Mouse (Mus musculus) heart, postnatal 0 days (tissue): Measurements from ENCODE around the gene Tfip11. TPM values are rescaled to one million over a fixed set of nuclear protein-coding genes. Genes with fewer than 3 reads are reported as not detected.

Experiments used
- ATAC-seq: fragments of 200-750 bp; cut with Nextera tagmentation; 2 replicates; pipeline ENCODE4 v1.8.0; 2017; ENCODE audit warnings: low read depth, moderate number of reproducible peaks, moderate library complexity; ENCODE audit not compliant: insufficient read depth
- DNase-seq: peaks from one replicate; pipeline ENCODE4 v3.0.0-alpha.2; 2016; ENCODE audit warnings: low spot score
- H3K27ac ChIP-seq: fragments of 300-500 bp; sonication (generic); 2 replicates; pipeline ENCODE4 v1.5.1; 2014; ENCODE audit warnings: low read depth, mild to moderate bottlenecking
- H3K27me3 ChIP-seq: fragments of 300-500 bp; sonication (generic); 2 replicates; pipeline ENCODE4 v1.6.1; 2014; ENCODE audit warnings: low read length, mixed read lengths; ENCODE audit not compliant: control insufficient read depth, insufficient read depth
- H3K36me3 ChIP-seq: fragments of 300-500 bp; sonication (generic); replicated peaks from 2 replicates; pipeline ENCODE4 v1.6.1; 2014; ENCODE audit warnings: low read length, mixed read lengths; ENCODE audit not compliant: control insufficient read depth, insufficient read depth
- H3K4me1 ChIP-seq: fragments of 300-500 bp; sonication (generic); 2 replicates; pipeline ENCODE4 v1.6.1; 2014; ENCODE audit warnings: antibody characterized with exemption; ENCODE audit not compliant: control insufficient read depth, insufficient read depth
- H3K4me2 ChIP-seq: fragments of 300-500 bp; sonication (generic); 2 replicates; pipeline ENCODE4 v1.6.1; 2014; ENCODE audit warnings: low read depth, mild to moderate bottlenecking, low read length, moderate library complexity
- H3K4me3 ChIP-seq: fragments of 300-500 bp; sonication (generic); 2 replicates; pipeline ENCODE4 v1.5.1; 2014; ENCODE audit warnings: low read depth, low read length
- H3K9ac ChIP-seq: fragments of 300-500 bp; sonication (generic); replicated peaks from 2 replicates; pipeline ENCODE4 v1.6.1; 2014; ENCODE audit warnings: low read depth, low read length, mixed read lengths
- H3K9me3 ChIP-seq: fragments of 300-500 bp; sonication (generic); replicated peaks from 2 replicates; pipeline ENCODE4 v1.6.1; 2016; ENCODE audit warnings: low read length; ENCODE audit not compliant: control insufficient read depth
- CTCF ChIP-seq: IDR thresholded peaks from 2 replicates; pipeline ENCODE4 v1.5.1; 2016; ENCODE audit warnings: antibody characterized with exemption, control low read depth, low read depth
- EP300 ChIP-seq: IDR thresholded peaks from 2 replicates; pipeline ENCODE4 v1.6.1; 2016; ENCODE audit warnings: antibody characterized with exemption, low read depth
- WGBS: fragments of 180-500 bp; shearing (Covaris S2); extraction: QIAGEN DNeasy Blood & Tissue Kit; methylation state at CpG from one replicate; pipeline ENCODE4 v1.1.7; 2014; 5-methylcytosine and 5-hydroxymethylcytosine counted together
- polyA plus RNA-seq: library from polyadenylated mRNA; unstranded; fragments of >200 nt; fragmentation: Nextera tagmentation; extraction: Ambion mirVana; gene quantifications from 2 replicates; pipeline ENCODE4 v1.2.1, GENCODE M21; 2015
- total RNA-seq: library from RNA; depleted of rRNA; stranded (reverse); fragments of >200 nt; gene quantifications from 2 replicates; pipeline ENCODE4 v1.2.3, GENCODE M21; 2014; ENCODE audit warnings: low replicate concordance

Tfip11 gene
- total and polyA plus RNA-seq, 2 experiments from 2014 or later, result 6.5 to 11.7 TPM

DNA sequence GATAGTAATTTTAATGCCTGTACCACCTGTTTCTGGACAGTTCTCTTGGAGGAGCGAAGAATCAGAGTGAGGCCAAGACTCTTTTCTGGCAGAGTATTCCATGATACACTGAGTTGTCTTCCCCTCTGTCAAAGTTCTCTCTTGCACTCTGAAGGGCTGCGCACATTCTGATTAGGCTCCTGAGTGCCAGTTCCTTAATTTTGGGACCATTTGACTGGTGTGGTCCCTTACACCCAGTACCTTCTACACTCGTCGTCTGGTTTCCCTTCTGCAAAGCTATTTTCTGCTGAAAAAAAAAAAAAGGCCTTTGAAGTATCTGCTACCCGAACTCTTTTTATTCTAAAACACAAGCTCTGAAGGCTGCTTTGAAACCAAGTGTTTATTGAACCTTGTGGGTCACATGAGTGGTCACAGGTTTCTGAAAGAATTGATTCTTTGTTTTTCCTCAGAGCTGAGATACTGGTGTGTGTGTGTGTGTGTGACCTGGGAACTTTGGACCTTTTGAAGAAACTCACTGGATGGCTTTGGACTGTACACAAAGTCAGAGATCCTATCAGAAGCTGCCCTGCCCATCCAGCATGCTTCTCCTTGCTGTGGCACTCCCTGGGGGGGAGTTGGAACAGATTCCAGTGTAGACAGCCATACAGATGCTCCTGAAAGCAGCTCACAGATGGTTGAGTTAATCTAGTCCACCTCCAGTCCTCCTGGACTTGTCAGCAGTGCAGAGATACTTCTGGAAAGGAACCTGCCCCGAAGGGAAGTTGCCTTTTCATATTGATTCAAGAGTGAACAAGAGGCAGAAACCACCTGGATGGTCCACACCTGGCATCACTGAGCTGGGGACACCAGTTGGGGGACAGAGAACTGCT, 18.2 kb downstream of the Tfip11 start:
- Histone ChIP-seq H3K27me3 (no peaks in the 10 kb centered on the region), H3K4me2 (no peak overlapping the region), H3K27ac (no peak overlapping the region), H3K9ac (no peak overlapping the region), H3K4me1 (no peaks in the 10 kb centered on the region), H3K9me3 (no peaks in the 10 kb centered on the region), H3K36me3 (peaks cover 22% of the 10 kb centered on the region), H3K4me3 (no peak overlapping the region)
- WGBS, result 82% methylated on average over 6 of the region's 6 CpGs
- DNase-seq, result no peak
- TF ChIP-seq EP300, result no peak
- TF ChIP-seq CTCF, result no peak
- ATAC-seq, result no peak

- TF ChIP-seq EP300 (no peak), CTCF (no peak)
- 79% methylated on average over 16 of the region's 16 CpGs for WGBS
- H3K4me1 ChIP-seq, result no peaks in the 10 kb centered on the region
- H3K9ac ChIP-seq, result no peak overlapping the region
- no peak overlapping the region for H3K27ac ChIP-seq
- H3K27me3 ChIP-seq, result no peaks in the 10 kb centered on the region
- H3K9me3 ChIP-seq, result no peaks in the 10 kb centered on the region
- no peak overlapping the region for H3K4me2 ChIP-seq
- ATAC-seq (no peak), DNase-seq (no peak)
- peaks cover 36% of the 10 kb centered on the region for H3K36me3 ChIP-seq
- H3K4me3 ChIP-seq, result no peak overlapping the region
Observed at GRCm38 (mm10) chr5:112346211-112346965, 20.2 kb downstream of the Tfip11 start.

GRCm38 (mm10) chr5:112349169-112349568, 23.0 kb downstream of the Tfip11 start:
- Histone ChIP-seq H3K36me3 (peaks cover 58% of the 10 kb centered on the region), H3K4me2 (no peak overlapping the region), H3K27ac (no peak overlapping the region), H3K27me3 (no peaks in the 10 kb centered on the region), H3K9me3 (no peaks in the 10 kb centered on the region), H3K4me1 (no peaks in the 10 kb centered on the region), H3K9ac (no peak overlapping the region), H3K4me3 (no peak overlapping the region)
- ATAC-seq (no peak), DNase-seq (no peak)
- WGBS, result 90% methylated on average over 8 of the region's 8 CpGs
- TF ChIP-seq CTCF (no peak), EP300 (no peak)

GRCm38 (mm10) chr5:112355493-112355892, 29.3 kb downstream of the Tfip11 start:
- TF ChIP-seq CTCF (no peak), EP300 (no peak)
- H3K27ac ChIP-seq, result no peak overlapping the region
- DNase-seq, result no peak
- peaks cover 37% of the 10 kb centered on the region for H3K36me3 ChIP-seq
- H3K27me3 ChIP-seq, result no peaks in the 10 kb centered on the region
- H3K9ac ChIP-seq, result no peak overlapping the region
- ATAC-seq, result no peak
- no peak overlapping the region for H3K4me2 ChIP-seq
- WGBS, result 76% methylated on average over 6 of the region's 6 CpGs
- no peaks in the 10 kb centered on the region for H3K9me3 ChIP-seq
- H3K4me1 ChIP-seq, result no peaks in the 10 kb centered on the region
- no peak overlapping the region for H3K4me3 ChIP-seq

GRCm38 (mm10) chr5:112355910-112356309, 29.8 kb downstream of the Tfip11 start, which contains the start of gene Gm6583:
Gene Gm6583, minus strand, starts transcription at chr5:112356033.
- ATAC-seq, result no peak
- Histone ChIP-seq H3K9me3 (no peaks in the 10 kb centered on the region), H3K36me3 (peaks cover 33% of the 10 kb centered on the region; the same call in 1 of the 2 replicates), H3K4me1 (no peaks in the 10 kb centered on the region), H3K4me2 (no peak within 1 kb of the TSS), H3K27ac (no peak within 1 kb of the TSS), H3K9ac (no peak within 1 kb of the TSS), H3K4me3 (no peak within 1 kb of the TSS), H3K27me3 (no peaks in the 10 kb centered on the region)
- DNase-seq, result no peak
- TF ChIP-seq CTCF (no peak), EP300 (no peak)
- 64% methylated on average over 13 of the region's 13 CpGs for WGBS
